8 mouse cellular contexts compared by ENCODE assay signal in the genomic region with DNA sequence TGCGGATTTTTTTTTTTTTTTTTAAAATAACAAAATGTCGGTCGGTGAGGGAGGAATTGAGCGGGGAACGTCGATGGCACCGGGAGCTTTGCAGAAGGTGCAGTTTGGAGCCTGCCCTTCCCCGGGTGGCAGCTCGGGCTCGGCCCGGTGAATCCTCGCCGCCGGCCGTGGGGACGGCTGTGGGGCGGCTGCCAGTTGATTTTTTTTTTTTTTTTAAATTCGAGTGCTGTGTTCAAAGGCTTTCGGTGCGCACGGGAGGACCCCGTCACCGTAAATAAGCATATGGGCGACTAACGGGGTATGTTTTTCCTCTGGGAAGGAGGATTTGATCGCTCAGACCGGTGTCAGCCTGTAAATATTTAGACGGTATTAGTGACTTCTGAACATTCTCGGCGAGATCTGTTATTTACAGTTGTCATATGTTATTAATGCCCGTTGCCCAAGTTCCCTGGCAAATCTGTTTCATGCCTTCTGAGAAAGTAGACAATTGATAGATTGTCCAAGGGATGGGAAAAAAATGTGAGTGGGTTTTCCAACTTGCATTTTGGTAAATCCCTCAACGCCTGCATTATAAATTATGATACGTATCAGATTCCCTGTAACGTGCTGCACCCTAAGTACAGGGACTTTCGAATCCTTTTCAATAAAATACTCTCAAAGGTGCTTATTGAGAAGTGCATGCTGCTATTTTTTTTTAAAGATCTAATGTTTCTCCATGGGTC. TPM values are rescaled to one million over a fixed set of nuclear protein-coding genes. Genes with fewer than 3 reads are reported as not detected.
DNase-seq lines count a peak whose midpoint lies in the region; ATAC-seq and TF ChIP-seq lines count a peak whose summit lies in the region.

No protein-coding gene starts in this region.

- peak overlapping the region; percentile 97 for H3K9ac ChIP-seq in forebrain, postnatal 0 days
- H3K9ac ChIP-seq in intestine, embryonic 15.5 days: peak overlapping the region; percentile 90
- H3K9ac ChIP-seq in liver, postnatal 0 days (replicated peaks): peak overlapping the region; percentile 100
- peak overlapping the region; percentile 91 for H3K9ac ChIP-seq in neural tube, embryonic 15.5 days (replicated peaks)

- H3K36me3 ChIP-seq in forebrain, postnatal 0 days (ENCODE audit: insufficient read depth): no peaks in the 10 kb centered on the region
- H3K36me3 ChIP-seq in intestine, embryonic 15.5 days: no peaks in the 10 kb centered on the region
- 0 out of 2 replicates have a peak, but pooled peaks cover 6% of the 10 kb centered on the region for H3K36me3 ChIP-seq in liver, postnatal 0 days (replicated peaks; ENCODE audit: insufficient read depth, low read length)
- no peaks in the 10 kb centered on the region for H3K36me3 ChIP-seq in neural tube, embryonic 15.5 days

- peak overlapping the region; percentile 96 for H3K27ac ChIP-seq in forebrain, postnatal 0 days (ENCODE audit: low read depth, low read length)
- H3K27ac ChIP-seq in intestine, embryonic 15.5 days: peak overlapping the region; percentile 98
- H3K27ac ChIP-seq in liver, postnatal 0 days (ENCODE audit: low read depth): peak overlapping the region; percentile 98
- peak overlapping the region; percentile 97 for H3K27ac ChIP-seq in neural tube, embryonic 15.5 days (replicated peaks)

- ATAC-seq in forebrain, postnatal 0 days: no peak
- ATAC-seq in intestine, embryonic 15.5 days: no peak
- ATAC-seq in liver, postnatal 0 days: no peak
- ATAC-seq in neural tube, embryonic 15.5 days (ENCODE audit: low FRiP score): 0 out of 2 replicates have a peak, but pooled peaks have one; percentile 12
- no peak for ATAC-seq in frontal cortex, adult (ENCODE audit: low TSS enrichment)

- WGBS in forebrain, postnatal 0 days: under 1% methylated on average over 35 of the region's 35 CpGs
- under 1% methylated on average over 35 of the region's 35 CpGs for WGBS in intestine, embryonic 15.5 days
- WGBS in liver, postnatal 0 days (ENCODE audit: insufficient replicate concordance): 2% methylated on average over 35 of the region's 35 CpGs
- WGBS in neural tube, embryonic 15.5 days: under 1% methylated on average over 35 of the region's 35 CpGs

- peaks cover 25% of the 10 kb centered on the region for H3K4me1 ChIP-seq in forebrain, postnatal 0 days (ENCODE audit: insufficient read depth)
- peaks cover 14% of the 10 kb centered on the region; the same call in 1 of the 2 replicates for H3K4me1 ChIP-seq in intestine, embryonic 15.5 days (replicated peaks)
- H3K4me1 ChIP-seq in liver, postnatal 0 days (ENCODE audit: insufficient read depth): peaks cover 23% of the 10 kb centered on the region
- H3K4me1 ChIP-seq in neural tube, embryonic 15.5 days: peaks cover 23% of the 10 kb centered on the region

- H3K4me3 ChIP-seq in forebrain, postnatal 0 days (ENCODE audit: low read depth, low read length): peak overlapping the region; percentile 88
- H3K4me3 ChIP-seq in intestine, embryonic 15.5 days (replicated peaks): peak overlapping the region; percentile 66
- H3K4me3 ChIP-seq in liver, postnatal 0 days (ENCODE audit: low read depth, low read length): peak overlapping the region; percentile 95
- peak overlapping the region; percentile 73 for H3K4me3 ChIP-seq in neural tube, embryonic 15.5 days (replicated peaks)

- no peak for TF ChIP-seq EP300 in liver, postnatal 0 days (IDR thresholded peaks at IDR 0.05; ENCODE audit: low read depth)

- TF ChIP-seq CTCF in forebrain, postnatal 0 days (IDR thresholded peaks at IDR 0.05; ENCODE audit: low read depth): no peak
- no peak for TF ChIP-seq CTCF in liver, postnatal 0 days (IDR thresholded peaks at IDR 0.05; ENCODE audit: low read depth)

- no peaks in the 10 kb centered on the region for H3K27me3 ChIP-seq in forebrain, postnatal 0 days (ENCODE audit: insufficient read depth, low read length)
- no peaks in the 10 kb centered on the region for H3K27me3 ChIP-seq in intestine, embryonic 15.5 days (replicated peaks)
- H3K27me3 ChIP-seq in liver, postnatal 0 days (ENCODE audit: insufficient read depth, low read length): no peaks in the 10 kb centered on the region
- H3K27me3 ChIP-seq in neural tube, embryonic 15.5 days (replicated peaks): no peaks in the 10 kb centered on the region

- peak overlapping the region; percentile 79 for H3K4me2 ChIP-seq in forebrain, postnatal 0 days (ENCODE audit: low read depth)
- peak overlapping the region; percentile 70 for H3K4me2 ChIP-seq in intestine, embryonic 15.5 days (replicated peaks)
- H3K4me2 ChIP-seq in liver, postnatal 0 days (ENCODE audit: low read depth, low read length): peak overlapping the region; percentile 94
- peak overlapping the region; percentile 60 for H3K4me2 ChIP-seq in neural tube, embryonic 15.5 days

- no peaks in the 10 kb centered on the region for H3K9me3 ChIP-seq in forebrain, postnatal 0 days (ENCODE audit: low read length)
- no peaks in the 10 kb centered on the region for H3K9me3 ChIP-seq in intestine, embryonic 15.5 days
- H3K9me3 ChIP-seq in liver, postnatal 0 days (ENCODE audit: low read length): no peaks in the 10 kb centered on the region
- H3K9me3 ChIP-seq in neural tube, embryonic 15.5 days (replicated peaks): no peaks in the 10 kb centered on the region

- peak; percentile 18 for DNase-seq in urinary bladder, postnatal 14 days (ENCODE audit: low spot score)
- no peak for DNase-seq in urinary bladder, postnatal 4 days (ENCODE audit: low spot score in 2 of 2)
- DNase-seq in cerebellum, adult 18-20 months: peak; percentile 36 to 64
- peak; percentile 61 for DNase-seq in forebrain, postnatal 0 days
- no peak for DNase-seq in liver, postnatal 0 days

RNA-seq across cellular contexts. Expression of gene Ube2e3, which starts 2.0 kb away (rescaled TPM):
- total RNA-seq in forebrain, postnatal 0 days (2014; rRNA removed): 226 and 237 TPM in 2 replicates
- polyA plus RNA-seq in forebrain, postnatal 0 days (2015; fragmentation: Nextera tagmentation; extraction: Ambion mirVana): 248 and 251 TPM in 2 replicates
- 95.8 and 110 TPM in 2 replicates for polyA plus RNA-seq in intestine, embryonic 15.5 days (2015; fragmentation: Nextera tagmentation; extraction: Ambion mirVana)
- polyA plus RNA-seq in liver, postnatal 0 days (2015; fragmentation: Nextera tagmentation; extraction: Ambion mirVana): 46.8 and 49.6 TPM in 2 replicates
- polyA plus RNA-seq in neural tube, embryonic 15.5 days (2015; fragmentation: Nextera tagmentation; extraction: Ambion mirVana): 240 and 262 TPM in 2 replicates

Comparison
In these comparisons a context has a peak if more than half of its experiments do, and no peak if none do; other contexts are left out.
1. DNase-seq: peak in urinary bladder, postnatal 14 days (single experiment), cerebellum, adult 18-20 months (2 of 2) and forebrain, postnatal 0 days (single experiment); none in urinary bladder, postnatal 4 days (0 of 2) and liver, postnatal 0 days (single experiment).
2. Peak in every context shown above with its lines, with median percentiles within 50 percentile points of each other: H3K27ac ChIP-seq, H3K4me2 ChIP-seq, H3K4me3 ChIP-seq and H3K9ac ChIP-seq.